Mouse (Mus musculus) liver, postnatal 0 days (tissue): ENCODE measurements around the gene Pip4k2c.

Experiments
- CTCF ChIP-seq: sonication (generic); IDR thresholded peaks from 2 replicates; pipeline ENCODE4 v1.5.1; 2016; ENCODE audit warnings: antibody characterized with exemption, low read depth
- EP300 ChIP-seq: IDR thresholded peaks from 2 replicates; pipeline ENCODE4 v1.6.1; 2016; ENCODE audit warnings: antibody characterized with exemption, low read depth, mild to moderate bottlenecking

DNA sequence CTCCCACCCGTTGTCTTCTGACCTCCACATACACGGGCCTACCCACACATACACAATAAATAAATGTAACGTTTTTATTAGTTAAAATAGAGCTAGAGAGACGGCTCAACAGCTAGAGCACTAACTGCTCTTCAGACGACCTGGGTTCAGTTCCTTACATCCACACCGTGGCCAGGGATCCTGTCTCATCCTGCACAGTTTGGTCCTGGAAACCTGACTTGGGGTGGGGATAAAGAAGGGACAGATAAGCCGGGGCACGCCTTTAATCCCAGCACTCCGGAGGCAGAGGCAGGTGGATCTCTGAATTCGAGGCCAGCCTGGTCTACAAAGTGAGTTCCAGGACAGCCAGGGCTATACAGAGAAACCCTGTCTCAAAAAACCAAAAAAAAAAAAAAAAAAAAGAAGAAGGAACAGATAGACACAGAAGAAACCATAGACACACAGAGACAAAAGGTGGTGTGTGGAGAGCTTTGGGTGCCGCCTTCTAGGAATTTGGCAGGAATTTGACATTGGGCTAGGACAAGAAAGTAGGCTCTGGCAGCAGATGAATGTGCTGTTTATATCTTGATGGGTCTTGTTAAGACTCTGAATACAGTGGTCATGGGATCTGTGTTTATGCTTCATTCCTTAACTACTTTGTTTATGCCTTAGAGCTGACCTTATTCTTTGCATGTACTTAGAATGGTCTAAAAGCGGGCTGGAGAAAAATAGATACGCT lies 2.5 kb upstream of the Pip4k2c start:
- TF ChIP-seq EP300, result no peak
- TF ChIP-seq CTCF, result no peak
